Mouse (Mus musculus) intestine, embryonic 14.5 days (tissue): Measurements from ENCODE around the gene Basp1. TPM values are rescaled to one million over a fixed set of nuclear protein-coding genes. Genes with fewer than 3 reads are reported as not detected.
A peak's percentile ranks its signal among the peaks of the same experiment; 100 is the strongest.

Source experiments
- ATAC-seq: fragments of 200-750 bp; cut with Nextera tagmentation; replicated peaks from 2 replicates; pipeline ENCODE4 v1.8.0; 2017; ENCODE audit warnings: low read depth, moderate number of reproducible peaks, moderate TSS enrichment, moderate library complexity; ENCODE audit not compliant: low FRiP score, low TSS enrichment
- DNase-seq: peaks from one replicate; pipeline ENCODE4 v3.0.0-alpha.2; 2018; ENCODE audit warnings: low spot score
- H3K27ac ChIP-seq: fragments of 300-500 bp; sonication (generic); 2 replicates; pipeline ENCODE4 v1.5.1; 2014; ENCODE audit warnings: low read depth, mild to moderate bottlenecking, control low read depth
- H3K27me3 ChIP-seq: fragments of 300-500 bp; sonication (generic); replicated peaks from 2 replicates; pipeline ENCODE4 v1.6.1; 2014; ENCODE audit warnings: low read length, control low read depth; ENCODE audit not compliant: control insufficient read depth, insufficient read depth
- H3K36me3 ChIP-seq: fragments of 300-500 bp; sonication (generic); 2 replicates; pipeline ENCODE4 v1.6.1; 2014; ENCODE audit warnings: low read length, control low read depth; ENCODE audit not compliant: control insufficient read depth, insufficient read depth
- H3K4me1 ChIP-seq: fragments of 300-500 bp; sonication (generic); replicated peaks from 2 replicates; pipeline ENCODE4 v1.6.1; 2014; ENCODE audit warnings: low read length, control low read depth, mixed read lengths; ENCODE audit not compliant: control insufficient read depth, insufficient read depth
- H3K4me2 ChIP-seq: fragments of 300-500 bp; sonication (generic); 2 replicates; pipeline ENCODE4 v1.6.1; 2014; ENCODE audit warnings: low read length
- H3K4me3 ChIP-seq: fragments of 300-500 bp; sonication (generic); 2 replicates; pipeline ENCODE4 v1.5.1; 2014; ENCODE audit warnings: low read depth, low read length, control low read depth, mixed read lengths
- H3K9ac ChIP-seq: fragments of 300-500 bp; sonication (generic); 2 replicates; pipeline ENCODE4 v1.6.1; 2014; ENCODE audit warnings: mild to moderate bottlenecking, low read length
- H3K9me3 ChIP-seq: fragments of 300-500 bp; sonication (generic); 2 replicates; pipeline ENCODE4 v1.6.1; 2016; ENCODE audit warnings: low read length, control low read depth; ENCODE audit not compliant: control insufficient read depth
- WGBS: fragments of 180-500 bp; shearing (Covaris S2); extraction: QIAGEN DNeasy Blood & Tissue Kit; methylation state at CpG from one replicate; pipeline ENCODE4 v1.1.7; 2014; 5-methylcytosine and 5-hydroxymethylcytosine counted together
- polyA plus RNA-seq: library from polyadenylated mRNA; unstranded; fragments of >200 nt; fragmentation: Nextera tagmentation; extraction: Ambion mirVana; gene quantifications from 2 replicates; pipeline ENCODE4 v1.2.1, GENCODE M21; 2014

Gene Basp1
- polyA plus RNA-seq, 1 experiment from 2014 or later: 21.1 TPM

GRCm38 (mm10) chr15:25412761-25413261, 753 bp downstream of the Basp1 start:
- 0 out of 2 replicates have a peak, but pooled peaks cover 6% of the 10 kb centered on the region for H3K4me1 ChIP-seq
- ATAC-seq: peak; percentile 35
- H3K4me3 ChIP-seq: peak overlapping the region; percentile 86
- H3K36me3 ChIP-seq: no peaks in the 10 kb centered on the region
- peak overlapping the region; percentile 90 for H3K4me2 ChIP-seq
- no peaks in the 10 kb centered on the region for H3K9me3 ChIP-seq
- peak; percentile 82 for DNase-seq
- WGBS: under 1% methylated on average over 35 of the region's 35 CpGs
- no peaks in the 10 kb centered on the region for H3K27me3 ChIP-seq
- H3K27ac ChIP-seq: peak overlapping the region; percentile 92
- peak overlapping the region; percentile 89 for H3K9ac ChIP-seq

GRCm38 (mm10) chr15:25412171-25412641, 1.4 kb downstream of the Basp1 start:
- ATAC-seq (peak; percentile 68), DNase-seq (peak; percentile 89)
- H3K4me2 ChIP-seq: peak overlapping the region; percentile 90
- H3K27ac ChIP-seq: peak overlapping the region; percentile 92
- no peaks in the 10 kb centered on the region for H3K9me3 ChIP-seq
- H3K36me3 ChIP-seq: no peaks in the 10 kb centered on the region
- WGBS: under 1% methylated on average over 25 of the region's 25 CpGs
- peak overlapping the region; percentile 86 for H3K4me3 ChIP-seq
- 0 out of 2 replicates have a peak, but pooled peaks cover 9% of the 10 kb centered on the region for H3K4me1 ChIP-seq
- no peaks in the 10 kb centered on the region for H3K27me3 ChIP-seq
- peak overlapping the region; percentile 89 for H3K9ac ChIP-seq

GRCm38 (mm10) chr15:25411461-25411860, 2.1 kb downstream of the Basp1 start:
- Histone ChIP-seq H3K27me3 (no peaks in the 10 kb centered on the region), H3K4me1 (peaks cover 13% of the 10 kb centered on the region; the same call in 1 of the 2 replicates), H3K9ac (peak overlapping the region; percentile 89), H3K27ac (no peak overlapping the region), H3K36me3 (no peaks in the 10 kb centered on the region), H3K4me2 (peak overlapping the region; percentile 90), H3K4me3 (peak overlapping the region; percentile 86), H3K9me3 (no peaks in the 10 kb centered on the region)
- DNase-seq: peak; percentile 55
- ATAC-seq: no peak
- WGBS: 54% methylated on average over 7 of the region's 7 CpGs

GRCm38 (mm10) chr15:25405926-25406325, 7.6 kb downstream of the Basp1 start:
- Histone ChIP-seq H3K4me3 (no peak overlapping the region), H3K9me3 (no peaks in the 10 kb centered on the region), H3K27ac (no peak overlapping the region), H3K36me3 (peaks cover 7% of the 10 kb centered on the region; the same call in 1 of the 2 replicates), H3K4me2 (no peak overlapping the region), H3K4me1 (peaks cover 14% of the 10 kb centered on the region), H3K27me3 (no peaks in the 10 kb centered on the region), H3K9ac (no peak overlapping the region)
- no peak for ATAC-seq
- no peak for DNase-seq
- 53% methylated on average over 5 of the region's 5 CpGs for WGBS

GRCm38 (mm10) chr15:25403879-25404278, 9.7 kb downstream of the Basp1 start:
- H3K27me3 ChIP-seq: no peaks in the 10 kb centered on the region
- no peak overlapping the region for H3K9ac ChIP-seq
- 90% methylated on average over 7 of the region's 7 CpGs for WGBS
- no peaks in the 10 kb centered on the region for H3K9me3 ChIP-seq
- no peak overlapping the region for H3K4me3 ChIP-seq
- H3K4me2 ChIP-seq: no peak overlapping the region
- DNase-seq (no peak), ATAC-seq (no peak)
- no peak overlapping the region for H3K27ac ChIP-seq
- peaks cover 14% of the 10 kb centered on the region for H3K4me1 ChIP-seq
- H3K36me3 ChIP-seq: peaks cover 10% of the 10 kb centered on the region; the same call in 1 of the 2 replicates

GRCm38 (mm10) chr15:25402001-25402400, 11.6 kb downstream of the Basp1 start:
- peaks cover 11% of the 10 kb centered on the region for H3K4me1 ChIP-seq
- 79% methylated on average over 3 of the region's 3 CpGs for WGBS
- no peaks in the 10 kb centered on the region for H3K27me3 ChIP-seq
- H3K9me3 ChIP-seq: no peaks in the 10 kb centered on the region
- no peak for DNase-seq
- no peak overlapping the region for H3K27ac ChIP-seq
- no peak overlapping the region for H3K4me2 ChIP-seq
- no peak for ATAC-seq
- H3K36me3 ChIP-seq: peaks cover 10% of the 10 kb centered on the region; the same call in 1 of the 2 replicates
- no peak overlapping the region for H3K9ac ChIP-seq
- no peak overlapping the region for H3K4me3 ChIP-seq

GRCm38 (mm10) chr15:25400276-25400675, 13.3 kb downstream of the Basp1 start:
- no peak overlapping the region for H3K27ac ChIP-seq
- H3K9ac ChIP-seq: no peak overlapping the region
- H3K27me3 ChIP-seq: no peaks in the 10 kb centered on the region
- no peak for ATAC-seq
- DNase-seq: no peak
- no peaks in the 10 kb centered on the region for H3K4me1 ChIP-seq
- peaks cover 10% of the 10 kb centered on the region; the same call in 1 of the 2 replicates for H3K36me3 ChIP-seq
- 90% methylated on average over 8 of the region's 8 CpGs for WGBS
- H3K4me3 ChIP-seq: no peak overlapping the region
- H3K9me3 ChIP-seq: no peaks in the 10 kb centered on the region
- no peak overlapping the region for H3K4me2 ChIP-seq

GRCm38 (mm10) chr15:25395912-25396590, 17.5 kb downstream of the Basp1 start:
- DNase-seq (peak; percentile 54), ATAC-seq (no peak)
- H3K4me3 ChIP-seq: no peak overlapping the region
- H3K27ac ChIP-seq: no peak overlapping the region
- H3K9me3 ChIP-seq: no peaks in the 10 kb centered on the region
- no peak overlapping the region for H3K9ac ChIP-seq
- no peaks in the 10 kb centered on the region for H3K4me1 ChIP-seq
- H3K4me2 ChIP-seq: no peak overlapping the region
- H3K27me3 ChIP-seq: no peaks in the 10 kb centered on the region
- 64% methylated on average over 9 of the region's 9 CpGs for WGBS
- H3K36me3 ChIP-seq: 0 out of 2 replicates have a peak, but pooled peaks cover 3% of the 10 kb centered on the region
